Mouse (Mus musculus): Measurements from ENCODE around the gene Fgfr2. TPM values are rescaled to one million over a fixed set of nuclear protein-coding genes. Genes with fewer than 3 reads are reported as not detected.
A peak's percentile ranks its signal among the peaks of the same experiment; 100 is the strongest.

Gene Fgfr2
- total and polyA plus RNA-seq, 3 experiments, result 47.1 to 245 (median 178) TPM

DNA sequence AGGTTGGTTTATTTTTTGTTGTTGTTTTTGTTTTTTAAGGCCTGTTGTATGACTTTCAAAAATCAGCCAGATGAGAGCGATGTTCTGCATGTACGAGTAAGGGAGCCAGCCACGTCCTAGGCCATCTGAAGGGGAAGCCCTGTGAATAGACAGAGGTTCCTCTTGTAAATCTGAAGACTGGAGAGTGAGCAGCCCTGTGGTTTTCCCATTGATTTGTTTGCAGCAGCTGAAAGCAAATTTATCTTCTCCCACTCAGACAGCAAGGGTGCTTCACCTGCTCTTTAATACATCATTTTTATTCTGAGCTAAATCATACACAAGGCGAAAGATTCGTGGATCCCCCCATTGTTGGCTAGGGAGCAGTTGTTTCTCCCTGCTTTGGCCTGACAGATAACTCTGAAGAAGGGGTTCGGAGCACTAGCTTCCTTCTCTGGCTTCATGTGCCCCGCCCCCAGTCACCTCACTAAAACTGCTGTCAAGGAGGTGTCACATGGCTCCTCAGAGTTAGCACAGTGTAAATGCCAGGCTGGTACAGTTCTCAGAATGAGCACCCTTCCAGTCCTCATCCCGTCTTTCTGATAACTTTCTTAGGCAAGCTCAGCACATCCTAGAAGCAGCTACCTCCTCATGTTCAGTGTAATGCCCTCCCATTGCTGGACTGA lies 818.6 kb downstream of the Fgfr2 start:
- DNase-seq, result no peak

DNA sequence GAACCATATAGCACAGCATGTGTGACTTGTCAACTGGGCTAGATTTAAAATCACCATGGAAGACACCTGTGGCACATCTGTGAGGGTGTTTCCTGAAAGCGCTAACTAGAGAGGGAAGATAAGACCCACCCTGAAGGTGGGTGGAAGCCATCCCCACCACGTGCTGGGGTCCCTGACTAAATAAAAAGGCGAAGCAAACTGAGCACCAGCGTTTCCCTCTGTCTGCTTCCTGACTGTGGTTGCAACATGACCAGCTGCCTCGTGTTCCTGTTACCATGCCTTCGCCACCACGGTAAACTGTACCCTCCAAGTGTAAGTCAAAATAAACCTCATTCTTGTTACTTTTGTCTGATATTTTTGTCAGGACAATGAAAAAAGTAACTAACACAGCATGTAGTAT lies 819.2 kb downstream of the Fgfr2 start:
- no peak for DNase-seq

- peak; percentile 53 for DNase-seq
These were observed 820.5 kb downstream of the Fgfr2 start for GRCm38 (mm10) chr7:132302508-132303241.

DNA sequence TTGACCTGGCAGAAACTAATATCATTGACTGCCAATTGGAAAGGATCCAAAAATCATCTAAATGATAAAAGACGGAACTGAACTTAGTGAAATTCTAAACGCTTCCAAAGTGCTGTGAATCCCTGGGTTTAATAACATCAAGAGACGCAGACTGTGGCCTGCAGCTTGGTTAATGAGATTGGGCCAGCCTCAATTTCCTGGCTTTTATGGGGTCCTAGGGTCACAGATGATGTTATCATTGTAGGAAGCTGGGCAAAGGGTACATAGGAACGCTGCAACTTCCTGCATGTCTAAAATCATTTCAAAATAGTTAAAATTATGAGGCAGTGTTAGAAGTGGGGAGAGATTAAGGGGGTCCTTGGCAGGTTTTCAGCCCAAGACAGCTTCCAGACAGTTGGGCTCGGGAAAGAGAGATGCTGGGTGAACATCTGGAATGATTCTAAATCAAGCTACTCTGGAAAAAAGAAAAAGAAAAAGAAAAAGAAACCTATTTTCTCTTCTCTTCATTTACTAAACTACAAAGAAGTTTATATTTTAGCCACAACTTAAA lies 823.4 kb downstream of the Fgfr2 start:
- DNase-seq, result no peak

DNA sequence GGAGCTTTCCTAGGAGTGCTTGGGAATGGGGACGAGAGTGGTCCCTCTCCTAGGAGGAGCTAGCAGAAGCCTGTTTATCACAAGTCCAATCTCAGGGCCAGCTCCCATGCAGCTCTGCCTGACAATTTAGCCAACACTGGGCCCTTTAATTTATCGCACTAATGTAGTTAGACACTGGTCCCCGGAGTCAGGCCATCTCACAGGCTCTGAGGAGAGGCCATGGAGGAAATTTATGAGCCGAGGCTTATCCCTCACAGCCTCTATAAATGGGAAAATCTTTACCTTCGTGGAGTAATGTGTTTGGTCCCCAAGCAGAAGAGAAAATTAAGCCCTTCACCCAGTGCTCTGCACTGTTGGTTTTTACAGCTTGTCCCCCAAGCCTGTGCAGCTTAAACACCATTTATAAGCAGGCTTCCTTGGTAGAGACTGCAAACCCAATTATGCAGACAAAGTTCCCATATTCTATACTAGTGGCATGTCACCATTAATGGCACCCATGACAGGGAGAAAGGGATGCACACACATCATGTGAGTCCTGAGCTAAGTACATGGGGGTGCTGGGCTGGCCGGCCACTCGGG lies 824.6 kb downstream of the Fgfr2 start:
- DNase-seq, result no peak

DNA sequence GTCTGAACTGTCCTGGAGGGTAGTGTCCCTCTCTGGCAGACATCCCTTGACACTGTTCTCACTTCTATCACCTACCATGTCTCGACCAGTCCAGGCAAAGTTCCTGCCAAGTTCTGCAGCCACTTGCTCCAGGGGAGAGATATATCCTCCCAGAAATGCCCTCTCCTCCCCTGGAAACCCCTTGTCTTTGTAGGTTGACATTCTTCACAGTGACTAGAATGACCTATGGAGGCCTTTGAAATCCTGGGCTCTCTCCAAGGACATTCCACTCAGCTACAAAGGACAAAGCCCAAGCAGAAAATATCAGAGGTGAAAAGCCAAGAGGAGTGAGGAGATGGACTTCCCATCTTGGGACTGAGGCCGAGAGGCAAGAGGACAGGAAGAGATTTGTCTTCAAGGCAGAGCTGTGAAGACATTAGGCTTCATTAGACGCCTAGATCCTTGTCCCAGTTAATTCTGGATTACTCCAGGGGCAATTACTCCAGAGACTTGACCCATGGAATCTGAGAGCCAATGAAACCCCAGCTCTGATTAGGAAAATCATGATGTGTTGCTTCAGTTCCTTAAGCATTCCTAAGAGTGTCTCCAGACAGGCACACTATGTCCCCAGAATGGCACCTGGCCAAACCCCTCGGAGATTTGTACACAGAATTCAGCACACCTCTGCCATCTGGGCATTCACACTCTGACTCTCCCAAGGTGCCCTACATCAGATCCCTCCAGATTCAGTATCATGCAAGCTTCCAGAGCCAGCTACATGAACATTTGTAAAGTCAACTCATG lies 826.3 kb downstream of the Fgfr2 start:
- peak; percentile 63 for DNase-seq

DNA sequence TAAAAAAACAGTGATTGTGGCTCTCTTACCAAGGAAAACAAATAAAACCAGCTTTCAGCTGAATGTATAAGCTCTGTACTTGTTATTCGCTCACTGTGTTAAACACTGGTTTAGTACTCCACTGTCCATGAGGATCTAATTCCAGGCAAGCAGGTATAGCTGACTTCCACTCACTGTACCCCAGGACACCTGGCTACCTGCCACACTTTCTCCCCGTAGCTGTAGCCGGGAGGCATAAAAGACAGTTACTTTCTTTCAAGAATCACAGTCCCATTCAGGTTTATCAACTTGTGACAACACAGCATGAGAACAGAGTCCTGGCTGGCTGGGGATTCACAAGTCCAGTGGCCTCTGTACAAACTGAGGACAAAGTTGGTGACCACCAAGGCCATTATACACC lies 827.0 kb downstream of the Fgfr2 start:
- DNase-seq, result peak; percentile 30

- no peak for DNase-seq
These were observed 835.8 kb downstream of the Fgfr2 start for GRCm38 (mm10) chr7:132287340-132287664.

- no peak for DNase-seq
These were observed 836.4 kb downstream of the Fgfr2 start for GRCm38 (mm10) chr7:132286630-132287339.

DNA sequence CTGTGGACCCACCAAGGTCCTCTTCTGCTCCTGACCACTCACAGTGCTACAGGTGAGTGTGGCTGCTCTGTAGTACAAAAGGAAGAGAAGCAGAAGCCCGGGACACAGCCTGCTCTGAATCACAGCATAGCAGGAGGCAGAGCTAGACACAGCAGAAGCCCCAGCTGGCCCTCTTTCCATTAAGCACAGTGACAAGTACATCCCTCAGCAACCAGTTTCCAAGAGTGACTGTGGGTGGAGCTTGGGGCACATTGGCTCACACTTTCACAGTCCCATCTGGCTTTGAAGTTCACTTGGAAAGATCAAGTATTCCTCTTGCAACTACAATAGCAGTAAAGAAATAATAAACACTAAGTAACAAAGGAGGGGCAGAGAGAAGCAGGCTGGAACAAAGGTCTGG lies 838.4 kb downstream of the Fgfr2 start:
- no peak for DNase-seq

GRCm38 (mm10) chr7:132284048-132284737 lies 839.0 kb downstream of the Fgfr2 start:
- no peak for DNase-seq

GRCm38 (mm10) chr7:132282576-132282975 lies 840.6 kb downstream of the Fgfr2 start:
- no peak for DNase-seq

DNA sequence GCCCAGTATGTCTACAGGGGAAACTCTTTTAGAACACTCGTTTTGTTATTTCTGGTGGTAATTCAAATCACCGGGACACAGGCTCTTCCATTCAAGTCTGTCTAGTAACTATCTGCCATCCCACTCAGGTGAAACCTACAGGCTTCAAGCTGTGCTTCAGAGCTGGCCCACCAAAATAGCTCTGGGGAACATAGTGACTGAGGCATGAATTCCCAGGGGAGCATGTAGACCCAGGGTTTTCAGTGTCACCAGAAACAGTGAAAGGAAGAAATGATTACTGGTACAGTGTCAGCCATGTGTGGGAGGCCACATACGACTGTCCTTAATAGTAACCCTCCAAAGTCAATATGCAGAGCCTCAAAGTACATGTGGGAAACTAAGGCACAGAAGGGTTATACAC lies 841.0 kb downstream of the Fgfr2 start:
- no peak for DNase-seq

GRCm38 (mm10) chr7:132281753-132282152 lies 841.4 kb downstream of the Fgfr2 start:
- DNase-seq, result no peak

DNA sequence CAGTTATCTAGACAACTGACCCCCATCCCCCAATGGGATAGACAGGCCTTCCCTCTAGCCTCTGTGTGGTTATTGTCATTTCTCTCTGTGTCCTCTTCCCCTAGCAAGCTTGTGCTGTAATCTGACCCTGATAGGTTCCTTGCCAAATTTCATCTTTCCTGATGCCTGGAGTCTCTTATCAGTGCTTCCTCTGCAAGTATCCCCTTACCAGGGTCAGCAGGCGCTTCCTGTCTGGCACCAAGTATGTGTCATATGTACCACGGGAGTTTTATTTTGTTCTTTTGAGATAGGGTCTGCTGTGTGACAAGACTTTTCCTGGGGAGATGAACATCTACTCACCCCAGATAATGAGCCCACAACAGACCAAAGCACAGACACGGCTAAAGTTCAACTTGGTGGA lies 844.5 kb downstream of the Fgfr2 start:
- DNase-seq, result peak; percentile 60

- DNase-seq, result no peak
These were observed 846.9 kb downstream of the Fgfr2 start for GRCm38 (mm10) chr7:132276287-132276686.

DNA sequence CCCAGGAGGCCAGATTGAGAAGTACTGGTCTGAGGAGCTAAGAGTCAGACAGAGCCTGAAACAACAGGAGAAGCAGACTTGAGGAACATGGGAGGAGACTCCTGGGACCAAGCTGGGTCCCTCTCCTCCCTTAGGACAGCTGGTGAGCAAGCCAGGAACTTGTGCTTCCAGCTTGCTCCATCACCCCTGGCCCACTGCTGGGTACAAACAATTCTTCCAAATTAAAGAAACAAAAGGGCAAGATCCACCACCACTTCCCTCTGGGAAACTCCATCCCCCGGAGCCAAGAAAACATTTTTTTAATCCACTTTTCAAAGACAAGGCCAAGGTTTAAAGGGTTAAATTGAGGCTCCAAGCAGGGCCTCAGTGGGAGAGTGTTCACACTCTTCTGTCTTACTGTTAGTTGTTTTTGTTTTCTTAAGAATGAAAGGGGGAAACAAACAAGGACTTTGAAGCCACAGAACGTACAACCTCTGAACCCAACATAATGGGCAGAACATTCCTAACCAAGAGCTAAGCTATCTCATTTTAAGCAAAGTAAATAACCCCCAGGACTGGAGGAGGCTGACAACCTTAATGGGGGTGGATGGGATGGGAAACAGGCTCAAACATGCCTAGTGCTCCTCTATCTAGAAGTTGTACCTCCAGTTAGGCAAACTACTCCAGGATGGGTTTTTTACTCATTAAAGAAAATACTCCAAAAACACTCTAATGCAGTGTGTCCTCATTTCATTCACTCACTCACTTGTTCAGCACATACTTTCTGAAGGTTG lies 849.2 kb downstream of the Fgfr2 start:
- DNase-seq, result no peak

GRCm38 (mm10) chr7:132272984-132273383 lies 850.2 kb downstream of the Fgfr2 start:
- no peak for DNase-seq

DNA sequence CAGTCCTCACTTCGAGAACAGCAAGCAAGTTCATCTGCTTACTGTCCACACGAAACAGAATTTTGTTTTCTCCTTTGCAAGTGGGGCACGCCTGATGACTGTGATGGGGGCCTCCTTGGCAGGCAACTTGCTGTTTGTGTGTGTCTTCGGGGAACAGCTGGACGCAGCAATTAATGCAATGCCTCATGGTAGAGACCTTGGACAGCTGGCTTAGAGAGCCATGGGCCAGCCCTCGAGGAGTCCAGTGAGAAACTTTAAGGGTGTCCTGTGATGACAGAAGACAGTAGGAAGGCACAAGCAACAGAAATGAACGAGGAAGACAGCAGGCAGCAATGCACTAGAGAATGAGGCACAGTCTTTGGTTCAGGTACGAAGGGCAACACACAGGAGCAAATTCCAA lies 852.8 kb downstream of the Fgfr2 start:
- DNase-seq, result no peak

DNA sequence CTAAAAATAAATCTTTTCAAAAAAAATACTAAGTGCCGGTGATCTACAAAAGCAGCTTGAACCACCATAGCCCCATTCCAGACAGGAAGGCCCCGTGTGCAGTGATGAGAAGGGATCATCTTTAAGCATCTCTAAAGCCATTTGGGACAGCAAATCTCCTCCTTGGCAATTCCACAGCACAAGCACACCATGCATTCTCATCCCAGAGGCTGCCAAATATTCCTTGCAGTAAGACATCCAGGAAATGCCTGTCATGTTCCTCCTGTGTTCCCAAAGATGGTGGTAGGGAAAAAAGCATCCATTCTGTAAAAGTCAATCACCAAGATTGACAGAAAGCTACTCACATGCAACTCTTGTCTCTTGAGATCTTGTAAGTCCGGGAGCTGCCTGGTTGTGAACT lies 853.5 kb downstream of the Fgfr2 start:
- no peak for DNase-seq

Measured in adrenal gland, adult 2 months (tissue).